ENCODE assay signal across 9 mouse cellular contexts in the genomic region with DNA sequence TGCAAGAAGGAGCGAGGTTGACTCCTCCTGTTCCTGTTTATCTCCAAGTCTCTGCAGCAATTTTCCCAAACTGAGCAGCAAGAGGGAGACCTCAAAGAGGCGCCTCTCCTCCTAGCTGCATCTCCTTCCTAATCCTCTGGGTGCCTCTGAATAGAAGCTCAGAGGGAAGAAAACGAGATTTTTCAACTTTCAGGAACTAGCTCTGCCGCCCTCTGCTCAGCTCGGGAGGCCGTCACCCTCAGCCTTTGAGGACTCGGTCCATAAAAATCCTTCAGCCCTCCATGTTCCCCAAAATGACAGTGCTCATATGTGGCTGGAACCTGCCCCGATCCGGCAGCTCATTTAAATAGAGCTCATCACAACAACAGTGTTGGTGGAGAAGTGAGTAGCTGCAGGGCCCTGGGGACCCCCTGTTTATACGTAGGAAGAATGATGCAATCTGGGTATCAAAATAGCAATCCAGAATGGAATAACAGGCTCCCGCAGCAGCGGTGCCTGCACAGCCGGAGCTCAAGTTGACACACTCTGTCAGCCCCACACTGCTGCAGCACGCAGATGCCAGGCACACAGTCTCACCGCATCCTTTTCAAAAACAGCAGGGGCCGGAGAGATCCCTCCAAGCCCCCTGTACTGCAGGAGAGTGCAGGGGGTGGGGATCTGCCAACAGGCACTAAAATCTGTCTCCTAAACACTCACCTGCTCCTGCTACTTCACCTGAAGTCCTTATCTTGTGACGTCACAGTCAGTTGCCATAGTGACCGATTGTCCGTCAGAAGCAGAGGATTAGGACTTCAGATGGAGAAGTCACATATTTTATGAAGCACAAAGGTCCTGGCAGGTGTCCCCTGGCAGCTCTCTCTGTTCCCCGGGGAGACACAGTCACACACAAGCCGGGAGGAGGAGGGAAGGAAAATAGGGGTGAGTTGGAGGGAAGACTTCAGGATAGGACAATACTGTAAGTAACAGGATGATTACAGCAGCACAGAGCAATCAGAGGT. TPM values are rescaled to one million over a fixed set of nuclear protein-coding genes. Genes with fewer than 3 reads are reported as not detected.
DNase-seq lines count a peak whose midpoint lies in the region; ATAC-seq and TF ChIP-seq lines count a peak whose summit lies in the region.
"Had no signal": no experiment of that assay in that cellular context is flagged by ENCODE, and none has a peak within 500 bp of the region (broad histone marks: within the 10 kb centered on the region; RNA-seq: fewer than 3 reads in every experiment).

No protein-coding gene starts in this region.

- WGBS in forebrain, embryonic 15.5 days = 7% methylated on average over 21 of the region's 21 CpGs
- 3% methylated on average over 21 of the region's 21 CpGs for WGBS in midbrain, postnatal 0 days

- peak overlapping the region; percentile 31; the same call in 1 of the 2 replicates for H3K9ac ChIP-seq in forebrain, embryonic 15.5 days (replicated peaks)
- H3K9ac ChIP-seq in midbrain, postnatal 0 days (replicated peaks; ENCODE audit: low read length, poor library complexity, severe bottlenecking) = peak overlapping the region; percentile 57

- peak overlapping the region; percentile 42 for H3K4me2 ChIP-seq in forebrain, embryonic 15.5 days (replicated peaks)
- peak overlapping the region; percentile 60 for H3K4me2 ChIP-seq in midbrain, postnatal 0 days (ENCODE audit: low read depth, low read length, poor library complexity, severe bottlenecking)

- peak overlapping the region; percentile 49 for H3K4me3 ChIP-seq in gastrocnemius, adult 2 months
- peak overlapping the region; percentile 31 for H3K4me3 ChIP-seq in forebrain, embryonic 15.5 days
- peak overlapping the region; percentile 37 for H3K4me3 ChIP-seq in midbrain, postnatal 0 days (ENCODE audit: low read depth, low read length)

- H3K9me3 ChIP-seq in forebrain, embryonic 15.5 days = no peaks in the 10 kb centered on the region
- H3K9me3 ChIP-seq in midbrain, postnatal 0 days (ENCODE audit: low read length) = no peaks in the 10 kb centered on the region

- intact Hi-C loops in gastrocnemius, adult 2 months (cut with DNase I) = no loop called here

- H3K27me3 ChIP-seq in forebrain, embryonic 15.5 days = no peaks in the 10 kb centered on the region
- no peaks in the 10 kb centered on the region for H3K27me3 ChIP-seq in midbrain, postnatal 0 days (ENCODE audit: insufficient read depth, low read length)

- ATAC-seq in forebrain, embryonic 15.5 days (replicated peaks) = peak; percentile 84
- peak; percentile 78 for ATAC-seq in midbrain, postnatal 0 days (ENCODE audit: low FRiP score)

- DNase-seq in gastrocnemius, adult 2 months = peak; percentile 40
- DNase-seq in gastrocnemius, postnatal 4 days (ENCODE audit: low spot score in 2 of 2) = no peak
- peak; percentile 58 for DNase-seq in cerebellum, adult 11 months
- peak; percentile 38 to 40 for DNase-seq in layer of hippocampus, adult 8-10 months (ENCODE audit: low spot score in 2 of 2)
- peak; percentile 70 for DNase-seq in midbrain, postnatal 0 days (ENCODE audit: low spot score)
- no peak for DNase-seq in spleen, adult 12 weeks (ENCODE audit: low spot score)
- DNase-seq in spleen, postnatal 10 days (ENCODE audit: low spot score in 2 of 2) = no peak

- TF ChIP-seq CTCF in gastrocnemius, adult 2 months (IDR thresholded peaks at IDR 0.05) = no peak
- peak; percentile 42 for TF ChIP-seq CTCF in midbrain, postnatal 0 days (IDR thresholded peaks at IDR 0.05)

- no peaks in the 10 kb centered on the region for H3K36me3 ChIP-seq in forebrain, embryonic 15.5 days
- no peaks in the 10 kb centered on the region for H3K36me3 ChIP-seq in midbrain, postnatal 0 days (ENCODE audit: insufficient read depth, low read length)

- peaks cover 13% of the 10 kb centered on the region for H3K4me1 ChIP-seq in forebrain, embryonic 15.5 days
- H3K4me1 ChIP-seq in midbrain, postnatal 0 days (ENCODE audit: insufficient read depth, low read length) = peaks cover 18% of the 10 kb centered on the region

- H3K27ac ChIP-seq in gastrocnemius, adult 2 months = 0 out of 2 replicates have a peak overlapping the region, but pooled peaks have one; percentile 4
- H3K27ac ChIP-seq in forebrain, embryonic 15.5 days (replicated peaks) = no peak overlapping the region; the same call in 1 of the 2 replicates
- H3K27ac ChIP-seq in midbrain, postnatal 0 days (ENCODE audit: low read depth, low read length) = peak overlapping the region; percentile 71

RNA-seq across cellular contexts. Expression of a gene that starts 14.3 kb away (rescaled TPM):
- total RNA-seq in gastrocnemius, adult 2 months (2021) = under 1 TPM; 0.17 to 0.23 TPM
- total RNA-seq in gastrocnemius, postnatal 4 days (2021) = under 1 TPM; 0.29 TPM
- polyA plus RNA-seq in forebrain, embryonic 15.5 days (2015; fragmentation: Nextera tagmentation; extraction: Ambion mirVana) = 0.23 and 0.25 TPM in 2 replicates
- 10 to 100 TPM in 1 of 4 experiments, 1 to 10 TPM in 3; 7.6 to 10.6 (median 9.0) TPM for total RNA-seq in layer of hippocampus, adult 8-10 months (2022)
- total RNA-seq in midbrain, postnatal 0 days (2014; rRNA removed) = 9.1 and 10.1 TPM in 2 replicates
- 1.4 and 1.9 TPM in 2 replicates for polyA plus RNA-seq in midbrain, postnatal 0 days (2015; fragmentation: Nextera tagmentation; extraction: Ambion mirVana)

RNA-seq across cellular contexts. Expression of a gene that starts 25.3 kb away (rescaled TPM):
- 100 to 1,000 TPM in 1 of 2 experiments, 10 to 100 TPM in 1; 78.8 to 109 TPM for total RNA-seq in gastrocnemius, adult 2 months (2021)
- 100 to 1,000 TPM; 188 to 197 TPM for total RNA-seq in gastrocnemius, postnatal 4 days (2021)
- 83.3 and 86.3 TPM in 2 replicates for polyA plus RNA-seq in forebrain, embryonic 15.5 days (2015; fragmentation: Nextera tagmentation; extraction: Ambion mirVana)
- total RNA-seq in layer of hippocampus, adult 8-10 months (2022) = 100 to 1,000 TPM; 130 to 179 (median 148) TPM
- total RNA-seq in midbrain, postnatal 0 days (2014; rRNA removed) = 407 and 426 TPM in 2 replicates
- polyA plus RNA-seq in midbrain, postnatal 0 days (2015; fragmentation: Nextera tagmentation; extraction: Ambion mirVana) = 84.7 and 92.9 TPM in 2 replicates

RNA-seq across cellular contexts. Expression of a gene that starts 54.7 kb away (rescaled TPM):
- under 1 TPM; 0.17 to 0.51 TPM for total RNA-seq in gastrocnemius, adult 2 months (2021)
- under 1 TPM; 0.39 to 0.67 TPM for total RNA-seq in gastrocnemius, postnatal 4 days (2021)
- polyA plus RNA-seq in forebrain, embryonic 15.5 days (2015; fragmentation: Nextera tagmentation; extraction: Ambion mirVana) = 5.8 and 7.0 TPM in 2 replicates
- 1 to 10 TPM in 3 of 4 experiments, under 1 TPM in 1; 0.87 to 2.1 (median 1.3) TPM for total RNA-seq in layer of hippocampus, adult 8-10 months (2022)
- 6.5 and 6.9 TPM in 2 replicates for total RNA-seq in midbrain, postnatal 0 days (2014; rRNA removed)
- polyA plus RNA-seq in midbrain, postnatal 0 days (2015; fragmentation: Nextera tagmentation; extraction: Ambion mirVana) = 6.9 and 7.9 TPM in 2 replicates
- polyA plus RNA-seq: liver, embryonic 16.5 days had no signal

Comparison
In these comparisons a context has a peak if more than half of its experiments do, and no peak if none do; other contexts are left out.
1. DNase-seq: peak in gastrocnemius, adult 2 months (single experiment), cerebellum, adult 11 months (single experiment), layer of hippocampus, adult 8-10 months (2 of 2) and midbrain, postnatal 0 days (single experiment); none in gastrocnemius, postnatal 4 days (0 of 2), spleen, adult 12 weeks (single experiment) and spleen, postnatal 10 days (0 of 2).
2. Peak in every context shown above with its lines, with median percentiles within 50 percentile points of each other: H3K4me3 ChIP-seq.